ENCODE assay signal across 9 mouse cellular contexts in the genomic region with DNA sequence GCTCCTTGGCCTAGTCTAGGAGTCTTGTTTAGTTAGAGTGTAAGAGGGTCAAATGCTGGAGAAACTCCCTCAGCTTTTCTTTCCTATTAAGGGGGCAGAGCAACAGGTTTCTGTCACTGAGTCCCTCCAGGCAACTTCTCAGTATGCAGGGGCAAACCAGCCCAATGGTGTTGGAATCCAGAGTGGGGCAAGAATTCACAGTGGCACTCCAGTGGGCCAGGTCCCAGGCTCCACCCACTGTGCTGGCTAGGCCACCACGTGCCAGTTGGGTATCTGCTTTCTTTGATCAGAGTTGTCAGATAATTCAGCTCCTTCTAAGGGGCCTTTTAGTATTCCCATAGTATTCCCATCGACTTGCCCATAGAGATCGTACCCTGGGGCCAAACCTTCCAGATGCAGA. TPM values are rescaled to one million over a fixed set of nuclear protein-coding genes. Genes with fewer than 3 reads are reported as not detected.
DNase-seq lines count a peak whose midpoint lies in the region; ATAC-seq and TF ChIP-seq lines count a peak whose summit lies in the region.
"Had no signal": no experiment of that assay in that cellular context is flagged by ENCODE, and none has a peak within 500 bp of the region (broad histone marks: within the 10 kb centered on the region; RNA-seq: fewer than 3 reads in every experiment).

No protein-coding gene starts in this region.

- H3ac ChIP-seq in myocyte (ENCODE audit: control insufficient read depth, insufficient read length) = no peak overlapping the region

- WGBS in lung, embryonic 15.5 days = 35% methylated on average over 3 of the region's 3 CpGs

- H3K4me1 ChIP-seq in lung, embryonic 15.5 days = peaks cover 33% of the 10 kb centered on the region
- H3K4me1 ChIP-seq in embryonic fibroblast, embryonic 13.5 days (ENCODE audit: control insufficient read depth, insufficient read depth, low read length) = peaks cover 2% of the 10 kb centered on the region; the same call in 1 of the 2 replicates

- intact Hi-C loops in heart, postnatal 36 days (cut with DNase I) = no loop called here

- H3K27ac ChIP-seq in lung, embryonic 15.5 days = no peak overlapping the region
- H3K27ac ChIP-seq in embryonic fibroblast, embryonic 13.5 days (ENCODE audit: insufficient read depth, low read length) = no peak overlapping the region

- no peaks in the 10 kb centered on the region for H3K9me3 ChIP-seq in lung, embryonic 15.5 days

- H3K4me3 ChIP-seq in lung, embryonic 15.5 days = peak overlapping the region; percentile 19; the same call in 1 of the 2 replicates
- H3K4me3 ChIP-seq in embryonic fibroblast, embryonic 13.5 days (ENCODE audit: insufficient read depth, low read length) = peak overlapping the region; percentile 17; the same call in 1 of the 2 replicates
- no peak overlapping the region for H3K4me3 ChIP-seq in myocyte

- ATAC-seq in lung, embryonic 15.5 days (ENCODE audit: borderline replicate concordance, extremely low read depth, low FRiP score, low TSS enrichment) = no peak

- H3K36me3 ChIP-seq in lung, embryonic 15.5 days = no peaks in the 10 kb centered on the region
- no peaks in the 10 kb centered on the region for H3K36me3 ChIP-seq in myocyte (ENCODE audit: control insufficient read depth, insufficient read depth)

- H3K79me2 ChIP-seq in myocyte (ENCODE audit: control insufficient read depth, insufficient read depth) = no peaks in the 10 kb centered on the region

- DNase-seq in heart, adult 11 months = peak; percentile 68
- no peak for DNase-seq in heart, postnatal 36 days
- DNase-seq in lung, postnatal 25 days (ENCODE audit: low spot score) = no peak
- DNase-seq in urinary bladder, postnatal 25 days (ENCODE audit: low spot score) = no peak
- DNase-seq in left cerebral cortex, adult 11 months (ENCODE audit: low spot score) = no peak
- DNase-seq: kidney, postnatal 25 days had no signal

- H3K9ac ChIP-seq in lung, embryonic 15.5 days = no peak overlapping the region

- no peak for TF ChIP-seq POLR2A in embryonic fibroblast, embryonic 13.5 days (IDR thresholded peaks at IDR 0.05; ENCODE audit: low read depth, low read length)
- TF ChIP-seq POLR2A in myocyte (IDR thresholded peaks at IDR 0.05; ENCODE audit: insufficient read length, low read depth) = no peak

- no peak for TF ChIP-seq CTCF in embryonic fibroblast, embryonic 13.5 days (IDR thresholded peaks at IDR 0.05; ENCODE audit: borderline replicate concordance, insufficient read depth, low read length)

- peak overlapping the region; percentile 24; the same call in 1 of the 2 replicates for H3K4me2 ChIP-seq in lung, embryonic 15.5 days
- H3K4me2 ChIP-seq in myocyte (ENCODE audit: low read depth) = peak overlapping the region; percentile 15

- peaks cover 31% of the 10 kb centered on the region for H3K27me3 ChIP-seq in lung, embryonic 15.5 days
- no peaks in the 10 kb centered on the region for H3K27me3 ChIP-seq in myocyte (ENCODE audit: control insufficient read depth, insufficient read depth, insufficient read length)

TF ChIP-seq in myocyte, 11 proteins besides CTCF, POLR2A, EP300 and RAD21:
- TF ChIP-seq SRF (IDR thresholded peaks at IDR 0.05; ENCODE audit: control insufficient read depth, insufficient read length, low read depth) = no peak
- TF ChIP-seq USF1 (IDR thresholded peaks at IDR 0.05; ENCODE audit: low read depth) = no peak
- no peak for TF ChIP-seq TCF12 (IDR thresholded peaks at IDR 0.05; ENCODE audit: insufficient read depth, poor library complexity, severe bottlenecking)
- no peak for TF ChIP-seq POLR2AphosphoS2 (IDR thresholded peaks at IDR 0.05; ENCODE audit: insufficient read length, low read depth)
- no peak for TF ChIP-seq TCF3 (IDR thresholded peaks at IDR 0.05; ENCODE audit: insufficient read length, low read depth)
- no peak for TF ChIP-seq E2F4 (IDR thresholded peaks at IDR 0.05; ENCODE audit: insufficient read depth)
- no peak for TF ChIP-seq CEBPB (IDR thresholded peaks at IDR 0.05; ENCODE audit: insufficient read depth, poor library complexity, severe bottlenecking)
- TF ChIP-seq REST (IDR thresholded peaks at IDR 0.05; ENCODE audit: insufficient read depth, insufficient read length) = no peak
- TF ChIP-seq MYOG (IDR thresholded peaks at IDR 0.05; ENCODE audit: control insufficient read depth in 1 of 3, insufficient read depth in 1 of 3, insufficient read length in 2 of 3, low read depth in 2 of 3) = no peak

RNA-seq across cellular contexts. Expression of a gene that starts 23.9 kb away (rescaled TPM):
- total RNA-seq in heart, postnatal 36 days (2021) = 1 to 10 TPM; 4.9 to 5.1 TPM
- 20.9 and 21.5 TPM in 2 replicates for polyA plus RNA-seq in lung, embryonic 15.5 days (2015; fragmentation: Nextera tagmentation; extraction: Ambion mirVana)
- polyA plus RNA-seq in embryonic fibroblast, embryonic 13.5 days (2011; ENCODE audit: insufficient read length, low read depth, missing spikeins) = 6.5 TPM in 2 replicates
- polyA plus RNA-seq in myocyte (2012; fragmentation: generic; extraction: Trizol) = 9.9 TPM

RNA-seq across cellular contexts. Expression of a gene that starts 59.2 kb away (rescaled TPM):
- 1 to 10 TPM; 2.4 to 4.1 TPM for total RNA-seq in heart, postnatal 36 days (2021)
- 15.0 and 15.3 TPM in 2 replicates for polyA plus RNA-seq in lung, embryonic 15.5 days (2015; fragmentation: Nextera tagmentation; extraction: Ambion mirVana)
- polyA plus RNA-seq in embryonic fibroblast, embryonic 13.5 days (2011; ENCODE audit: insufficient read length, low read depth, missing spikeins) = 5.3 and 8.1 TPM in 2 replicates
- polyA plus RNA-seq in myocyte (2012; fragmentation: generic; extraction: Trizol) = 5.1 TPM
